Mouse (Mus musculus) kidney, embryonic 15.5 days (tissue): ENCODE data around the gene Susd2. TPM values are rescaled to one million over a fixed set of nuclear protein-coding genes. Genes with fewer than 3 reads are reported as not detected.

Experiments used
- polyA plus RNA-seq: library from polyadenylated mRNA; unstranded; fragments of >200 nt; fragmentation: Nextera tagmentation; extraction: Ambion mirVana; gene quantifications from 2 replicates; pipeline ENCODE4 v1.2.1, GENCODE M21; 2015

The Susd2 gene
- polyA plus RNA-seq, 1 experiment from 2014 or later: 22.6 TPM

Other genes with a start within 250 kb of the Susd2 start
- gene Upb1, start 242.9 kb downstream of the Susd2 start, polyA plus RNA-seq: 1.6 and 1.8 TPM in 2 replicates
- gene Snrpd3, start 126.5 kb downstream of the Susd2 start, polyA plus RNA-seq: 175 and 183 TPM in 2 replicates
- gene Gucd1, start 126.0 kb downstream of the Susd2 start, polyA plus RNA-seq: 44.2 and 46.0 TPM in 2 replicates
- gene Lrrc75b, start 83.7 kb downstream of the Susd2 start, polyA plus RNA-seq: 3.0 and 3.1 TPM in 2 replicates
- gene Ggt1, start 82.4 kb downstream of the Susd2 start, polyA plus RNA-seq: 128 and 137 TPM in 2 replicates
- gene Ggt5, start 54.7 kb downstream of the Susd2 start, polyA plus RNA-seq: 6.7 and 7.7 TPM in 2 replicates
- 35.1 and 37.8 TPM in 2 replicates for gene Cabin1, start 120.3 kb upstream of the Susd2 start, polyA plus RNA-seq
- gene Ddt, start 129.4 kb upstream of the Susd2 start, polyA plus RNA-seq: 81.8 and 84.2 TPM in 2 replicates
- gene Gm20441, start 136.9 kb upstream of the Susd2 start, polyA plus RNA-seq: 0.40 TPM in 1 of 2 replicates, not detected in the other
- 42.2 and 43.8 TPM in 2 replicates for gene Gstt3, start 137.4 kb upstream of the Susd2 start, polyA plus RNA-seq
- gene Gstt1, start 154.6 kb upstream of the Susd2 start, polyA plus RNA-seq: 12.6 and 15.8 TPM in 2 replicates
- gene Gstt4, start 178.5 kb upstream of the Susd2 start, polyA plus RNA-seq: not detected in 2 replicates
- 38.2 and 39.6 TPM in 2 replicates for gene Gstt2, start 193.4 kb upstream of the Susd2 start, polyA plus RNA-seq
- 2,032 and 2,056 TPM in 2 replicates for gene Mif, start 216.2 kb upstream of the Susd2 start, polyA plus RNA-seq
- 3.3 and 5.0 TPM in 2 replicates for gene Derl3, start 249.4 kb upstream of the Susd2 start, polyA plus RNA-seq